Mouse (Mus musculus) cerebellum, postnatal 14 days (tissue): ENCODE data around the gene 1700025C18Rik.

Experiments used
- DNase-seq, 2 experiments: peaks; one replicate each; pipeline ENCODE4 v3.0.0; 2021; ENCODE audit warnings: mixed read lengths in 2 of 2

1700025C18Rik gene

GRCm38 (mm10) chr2:165090650-165091049 is at the start of gene 1700025C18Rik:
1700025C18Rik (minus strand) TSS chr2:165090750.
- no peak for DNase-seq

- no peak for DNase-seq
Measured at GRCm38 (mm10) chr2:165136049-165136448, 45.5 kb upstream of the 1700025C18Rik start.

GRCm38 (mm10) chr2:165133566-165133965 is 43.0 kb upstream of the 1700025C18Rik start:
- no peak for DNase-seq

GRCm38 (mm10) chr2:165131428-165131827 is 40.9 kb upstream of the 1700025C18Rik start:
- no peak for DNase-seq

GRCm38 (mm10) chr2:165129189-165129588 is 38.6 kb upstream of the 1700025C18Rik start:
- no peak for DNase-seq

GRCm38 (mm10) chr2:165126896-165127562 is 36.5 kb upstream of the 1700025C18Rik start:
- no peak for DNase-seq

GRCm38 (mm10) chr2:165121206-165121840 is 30.8 kb upstream of the 1700025C18Rik start:
- DNase-seq = peak; percentile 31 to 60

- no peak for DNase-seq
Measured at GRCm38 (mm10) chr2:165120765-165121164, 30.2 kb upstream of the 1700025C18Rik start.

GRCm38 (mm10) chr2:165113733-165114132 is 23.2 kb upstream of the 1700025C18Rik start:
- no peak for DNase-seq

- peak; percentile 90 to 96 for DNase-seq
Measured at GRCm38 (mm10) chr2:165112149-165112548, 21.6 kb upstream of the 1700025C18Rik start.

GRCm38 (mm10) chr2:165106585-165106984 is 16.0 kb upstream of the 1700025C18Rik start:
- peak in 1 of 2 experiments; percentile 31 for DNase-seq

- DNase-seq = no peak
Measured at GRCm38 (mm10) chr2:165105513-165106079, 15.0 kb upstream of the 1700025C18Rik start.

GRCm38 (mm10) chr2:165102920-165103319 is 12.4 kb upstream of the 1700025C18Rik start:
- no peak for DNase-seq

- DNase-seq = no peak
Measured at GRCm38 (mm10) chr2:165100749-165101148, 10.2 kb upstream of the 1700025C18Rik start.

- DNase-seq = peak in 1 of 2 experiments; percentile 36
Measured at GRCm38 (mm10) chr2:165098861-165099260, 8.3 kb upstream of the 1700025C18Rik start.

GRCm38 (mm10) chr2:165096367-165096766 is 5.8 kb upstream of the 1700025C18Rik start:
- DNase-seq = peak; percentile 41 to 42

- no peak for DNase-seq
Measured at GRCm38 (mm10) chr2:165092393-165092792, 1.8 kb upstream of the 1700025C18Rik start.

GRCm38 (mm10) chr2:165091433-165091965 is 949 bp upstream of the 1700025C18Rik start:
- no peak for DNase-seq

GRCm38 (mm10) chr2:165089470-165089869 is 1.1 kb downstream of the 1700025C18Rik start:
- no peak for DNase-seq

- no peak for DNase-seq
Measured at GRCm38 (mm10) chr2:165086634-165087033, 3.9 kb downstream of the 1700025C18Rik start.

- no peak for DNase-seq
Measured at GRCm38 (mm10) chr2:165081257-165081656, 9.3 kb downstream of the 1700025C18Rik start.

- DNase-seq = no peak
Measured at GRCm38 (mm10) chr2:165080657-165081056, 9.9 kb downstream of the 1700025C18Rik start.

GRCm38 (mm10) chr2:165078605-165079004 is 11.9 kb downstream of the 1700025C18Rik start:
- DNase-seq = peak in 1 of 2 experiments; percentile 47

- DNase-seq = no peak
Measured at GRCm38 (mm10) chr2:165078045-165078444, 12.5 kb downstream of the 1700025C18Rik start.
